Mouse (Mus musculus) natural killer cell, adult 2 months (primary cell): ENCODE data around the gene Gm11238.
"Not testable (repeated sequence)": the region's sequence is repeated elsewhere in the genome, so short reads cannot be mapped to it uniquely, and the experiment has no call there.

ENCODE experiments used
- DNase-seq, 2 experiments: peaks; one replicate each; pipeline ENCODE4 v3.0.0; 2022; ENCODE audit warnings: low spot score in 2 of 2

Gm11238 gene

GRCm38 (mm10) chr4:73607581-73607980, at the start of gene Gm11238:
Gm11238 (plus strand) TSS chr4:73607881.
- DNase-seq = not testable (repeated sequence)

- no peak for DNase-seq
Observed at GRCm38 (mm10) chr4:73599248-73599647, 8.4 kb upstream of the Gm11238 start.

GRCm38 (mm10) chr4:73622684-73623083, 15.0 kb downstream of the Gm11238 start, which contains the start of gene Gm11237:
Gm11237 (plus strand) TSS chr4:73622984.
- DNase-seq = not testable (repeated sequence)

GRCm38 (mm10) chr4:73637821-73638220, 30.1 kb downstream of the Gm11238 start, which contains the start of gene Gm11236:
Gm11236 (plus strand) TSS chr4:73638121.
- DNase-seq = not testable (repeated sequence)

- not testable (repeated sequence) for DNase-seq
Observed at GRCm38 (mm10) chr4:73661864-73662263, 54.2 kb downstream of the Gm11238 start.

GRCm38 (mm10) chr4:73668054-73668453, 60.4 kb downstream of the Gm11238 start, which contains the start of gene Gm11239:
Gm11239 (plus strand) TSS chr4:73668354.
- not testable (repeated sequence) for DNase-seq

- not testable (repeated sequence) for DNase-seq
Observed at GRCm38 (mm10) chr4:73683216-73683615, 75.5 kb downstream of the Gm11238 start, which contains the start of gene Gm428. Gm428 (plus strand) TSS chr4:73683516.
